Mouse (Mus musculus) myocyte (in vitro differentiated cells): ENCODE measurements around the gene Ghrh.

Experiments used
- E2F4 ChIP-seq: IDR thresholded peaks from one replicate; pipeline ENCODE4 v1.6.1; 2011; ENCODE audit warnings: mild to moderate bottlenecking, control low read depth, moderate library complexity; ENCODE audit not compliant: insufficient read depth
- MAX ChIP-seq: IDR thresholded peaks from one replicate; pipeline ENCODE4 v1.6.1; 2011; ENCODE audit warnings: low read depth, mild to moderate bottlenecking, control low read depth
- MYOD1 ChIP-seq, 3 experiments: IDR thresholded peaks; one replicate each; pipeline ENCODE4 v1.6.1; 2011; ENCODE audit warnings: control low read depth in 2 of 3, low read depth in 2 of 3, mild to moderate bottlenecking in 2 of 3, moderate library complexity in 1 of 3; ENCODE audit not compliant: insufficient read length in 2 of 3, control insufficient read depth in 1 of 3
- MYOG ChIP-seq, 3 experiments: IDR thresholded peaks; one replicate each; pipeline ENCODE4 v1.6.1; 2011; ENCODE audit warnings: control low read depth in 2 of 3, low read depth in 2 of 3, mild to moderate bottlenecking in 2 of 3; ENCODE audit not compliant: insufficient read length in 2 of 3, control insufficient read depth in 1 of 3, insufficient read depth in 1 of 3
- POLR2A ChIP-seq: IDR thresholded peaks from one replicate; pipeline ENCODE4 v1.6.1; 2011; ENCODE audit warnings: low read depth, mild to moderate bottlenecking, control low read depth, moderate library complexity; ENCODE audit not compliant: insufficient read length
- POLR2AphosphoS2 ChIP-seq: IDR thresholded peaks from one replicate; pipeline ENCODE4 v1.6.1; 2011; ENCODE audit warnings: low read depth, control low read depth; ENCODE audit not compliant: insufficient read length
- SRF ChIP-seq: IDR thresholded peaks from one replicate; pipeline ENCODE4 v1.6.1; 2011; ENCODE audit warnings: low read depth; ENCODE audit not compliant: control insufficient read depth, insufficient read length
- USF1 ChIP-seq: IDR thresholded peaks from one replicate; pipeline ENCODE4 v1.6.1; 2011; ENCODE audit warnings: low read depth, mild to moderate bottlenecking, control low read depth, moderate library complexity

DNA sequence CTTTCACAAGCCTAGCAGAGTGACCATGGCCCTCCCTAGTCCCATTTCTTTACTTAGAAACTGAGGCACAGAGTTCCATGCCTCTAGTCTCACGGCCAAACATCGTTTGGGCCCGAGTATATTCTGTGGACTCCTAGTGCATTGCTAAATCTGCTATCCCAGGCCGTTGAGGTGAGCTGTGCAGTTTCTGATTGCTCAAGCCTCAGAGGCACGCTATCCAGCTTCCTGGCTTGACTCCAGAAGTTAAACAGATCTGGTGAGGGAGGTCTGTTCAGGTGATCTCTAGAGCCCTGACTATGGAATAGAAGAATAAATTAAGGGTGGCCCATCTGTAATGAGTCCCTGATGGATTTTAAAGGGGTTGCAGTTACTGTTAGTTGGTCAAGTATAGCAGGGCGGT, 30.1 kb downstream of the Ghrh start:
- TF ChIP-seq MYOG (IDR thresholded peaks at IDR 0.05; ENCODE audit: control insufficient read depth in 1 of 3, insufficient read depth in 1 of 3, insufficient read length in 2 of 3, low read depth in 2 of 3) = no peak
- no peak for TF ChIP-seq POLR2A
- TF ChIP-seq POLR2AphosphoS2 = no peak
- no peak for TF ChIP-seq SRF
- no peak for TF ChIP-seq MYOD1 (IDR thresholded peaks at IDR 0.05; ENCODE audit: control insufficient read depth in 1 of 3, insufficient read length in 2 of 3, low read depth in 2 of 3)
- no peak for TF ChIP-seq USF1
- TF ChIP-seq MAX = no peak
- TF ChIP-seq E2F4 = no peak
